Mouse (Mus musculus) midbrain, embryonic 16.5 days (tissue): ENCODE measurements at regions not wholly inside any gene's neighbourhood (a gene's known extent, or its start where the extent isn't known, plus 50 kb on each side); places are given as distances from the start of the nearest gene placed in this dataset.

Source experiments
- ATAC-seq: fragments of 200-750 bp; cut with Nextera tagmentation; 2 replicates; pipeline ENCODE4 v1.8.0; 2017; ENCODE audit warnings: moderate TSS enrichment
- H3K27ac ChIP-seq: fragments of 300-500 bp; sonication (generic); 2 replicates; pipeline ENCODE4 v1.5.1; 2014; ENCODE audit warnings: mild to moderate bottlenecking, low read length, mixed read lengths
- H3K27me3 ChIP-seq: fragments of 300-500 bp; sonication (generic); 2 replicates; pipeline ENCODE4 v1.6.1; 2014; ENCODE audit warnings: low read depth, low read length, mixed read lengths; ENCODE audit not compliant: control insufficient read depth, insufficient read depth
- H3K36me3 ChIP-seq: fragments of 300-500 bp; sonication (generic); 2 replicates; pipeline ENCODE4 v1.6.1; 2014; ENCODE audit warnings: mild to moderate bottlenecking, low read length, moderate library complexity, mixed read lengths; ENCODE audit not compliant: control insufficient read depth, insufficient read depth
- H3K4me1 ChIP-seq: fragments of 300-500 bp; sonication (generic); 2 replicates; pipeline ENCODE4 v1.6.1; 2014; ENCODE audit warnings: mild to moderate bottlenecking, low read length, mixed read lengths; ENCODE audit not compliant: control insufficient read depth, insufficient read depth
- H3K4me2 ChIP-seq: fragments of 300-500 bp; sonication (generic); 2 replicates; pipeline ENCODE4 v1.6.1; 2014; ENCODE audit warnings: mild to moderate bottlenecking, low read length, mixed read lengths
- H3K4me3 ChIP-seq: fragments of 300-500 bp; sonication (generic); 2 replicates; pipeline ENCODE4 v1.5.1; 2014; ENCODE audit warnings: low read depth, mild to moderate bottlenecking, low read length, moderate library complexity, mixed read lengths
- H3K9ac ChIP-seq: fragments of 300-500 bp; sonication (generic); 2 replicates; pipeline ENCODE4 v1.6.1; 2014; ENCODE audit warnings: low read depth, low read length, mixed read lengths
- H3K9me3 ChIP-seq: fragments of 300-500 bp; sonication (generic); replicated peaks from 2 replicates; pipeline ENCODE4 v1.6.1; 2014; ENCODE audit warnings: mild to moderate bottlenecking, low read length, mixed read lengths; ENCODE audit not compliant: control insufficient read depth, poor library complexity, severe bottlenecking
- WGBS: fragments of 180-500 bp; shearing (Covaris S2); extraction: QIAGEN DNeasy Blood & Tissue Kit; methylation state at CpG from one replicate; pipeline ENCODE4 v1.1.7; 2014; 5-methylcytosine and 5-hydroxymethylcytosine counted together

DNA sequence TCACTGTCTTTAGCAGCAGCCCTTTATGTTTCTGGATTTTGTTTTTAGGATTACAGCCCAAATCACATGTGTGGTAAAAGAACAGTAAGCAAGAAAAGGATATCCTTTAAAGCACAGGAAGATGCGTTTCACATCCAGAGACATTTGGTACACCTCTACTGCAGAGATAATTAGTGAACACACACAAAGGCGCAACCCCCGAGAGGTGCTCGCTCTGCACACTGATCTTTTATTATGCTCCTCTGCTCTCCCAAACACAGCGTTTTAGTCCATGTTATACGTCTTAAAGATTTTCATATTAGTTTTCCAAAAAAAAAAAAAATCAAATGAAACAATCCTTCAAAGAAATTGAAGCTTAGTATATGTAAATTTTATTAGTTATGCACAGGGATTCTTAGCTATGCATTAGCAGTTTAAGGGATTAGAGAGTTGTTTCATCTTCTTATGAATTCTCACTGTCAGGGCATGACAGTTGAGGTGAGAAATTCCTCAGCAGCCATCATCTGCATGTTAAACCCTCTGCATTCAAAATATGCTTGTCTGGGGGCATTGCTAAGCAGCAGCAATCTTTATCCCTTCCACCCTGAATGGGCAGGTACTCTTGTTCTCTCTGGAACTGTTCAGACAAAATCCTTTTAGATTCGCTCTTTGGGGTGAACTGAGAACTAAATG is 397.7 kb upstream of the Robo2 start:
- peak; percentile 60; the same call in 1 of the 2 replicates for ATAC-seq
- H3K4me2 ChIP-seq, result no peak overlapping the region
- no peaks in the 10 kb centered on the region for H3K36me3 ChIP-seq
- no peaks in the 10 kb centered on the region for H3K27me3 ChIP-seq
- 0 out of 2 replicates have a peak overlapping the region, but pooled peaks have one; percentile 1 for H3K27ac ChIP-seq
- no peaks in the 10 kb centered on the region for H3K9me3 ChIP-seq
- 26% methylated on average over 7 of the region's 7 CpGs for WGBS
- H3K9ac ChIP-seq, result no peak overlapping the region
- no peak overlapping the region for H3K4me3 ChIP-seq
- peaks cover 4% of the 10 kb centered on the region; the same call in 1 of the 2 replicates for H3K4me1 ChIP-seq

DNA sequence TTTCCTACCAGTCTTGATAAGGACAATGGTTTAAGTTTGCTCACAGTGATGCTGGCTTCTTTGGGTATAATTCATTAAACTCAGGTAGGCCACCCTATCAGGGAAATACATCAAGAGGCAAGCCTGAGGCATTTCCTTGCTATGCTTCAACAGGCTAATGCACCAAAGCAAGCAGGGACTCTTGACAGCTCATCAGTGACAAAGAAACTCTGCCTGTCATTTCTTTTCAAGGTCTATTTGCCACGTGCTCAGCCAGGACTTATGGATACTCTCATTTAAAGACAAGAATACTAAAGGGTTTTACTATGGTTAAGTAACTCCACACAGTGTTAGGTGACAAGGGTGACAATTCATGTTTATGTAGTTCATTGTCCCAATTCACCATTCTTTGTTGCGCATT is 395.1 kb upstream of the Robo2 start:
- Histone ChIP-seq H3K9ac (no peak overlapping the region), H3K4me2 (no peak overlapping the region), H3K27ac (no peak overlapping the region), H3K27me3 (no peaks in the 10 kb centered on the region), H3K9me3 (no peaks in the 10 kb centered on the region), H3K4me3 (no peak overlapping the region), H3K4me1 (peaks cover 4% of the 10 kb centered on the region; the same call in 1 of the 2 replicates), H3K36me3 (no peaks in the 10 kb centered on the region)
- 31% methylated on average over 2 of the region's 2 CpGs for WGBS
- ATAC-seq, result no peak

DNA sequence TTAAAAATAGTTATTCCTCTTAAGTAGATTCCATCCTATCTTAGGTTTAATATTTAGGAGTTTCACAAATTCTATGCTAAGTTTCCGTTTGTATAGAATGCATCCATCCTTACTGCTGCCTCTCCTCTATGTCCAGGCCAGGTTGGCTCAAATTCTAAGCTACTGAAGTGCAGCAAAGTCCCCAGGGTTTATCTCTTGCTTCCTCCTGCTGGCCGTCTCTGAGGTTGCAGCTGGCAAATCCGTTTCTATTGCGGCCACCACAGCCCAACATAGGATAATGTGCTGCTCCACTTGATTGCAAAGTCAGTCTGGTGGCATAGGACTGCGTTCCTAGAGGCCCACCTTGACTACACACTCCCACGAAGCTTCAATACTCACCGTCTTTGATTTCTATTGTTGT is 389.7 kb upstream of the Robo2 start:
- no peak overlapping the region for H3K4me3 ChIP-seq
- peak; percentile 56 for ATAC-seq
- WGBS, result 16% methylated on average over 7 of the region's 7 CpGs

DNA sequence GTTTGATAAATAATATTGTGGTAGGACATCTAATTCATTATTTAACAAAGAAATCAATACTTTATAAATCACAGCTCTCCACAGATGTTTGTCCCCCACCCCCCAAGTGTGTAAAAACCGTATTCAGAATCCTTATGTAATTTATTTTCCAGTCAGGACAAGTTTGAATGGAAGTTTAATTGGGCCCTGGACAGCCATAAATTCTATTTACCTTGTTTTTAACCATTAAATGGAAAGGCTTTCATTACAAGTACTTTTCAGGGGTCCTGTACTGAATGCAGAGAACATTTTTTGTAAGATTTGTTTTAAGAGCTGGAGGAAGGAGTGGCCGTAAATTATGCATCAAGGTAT is 384.7 kb upstream of the Robo2 start:
- no peak for ATAC-seq
- H3K9ac ChIP-seq, result no peak overlapping the region
- WGBS, result 71% methylated on average over 2 of the region's 2 CpGs
- no peak overlapping the region for H3K27ac ChIP-seq
- H3K4me1 ChIP-seq, result no peaks in the 10 kb centered on the region
- no peak overlapping the region for H3K4me2 ChIP-seq
- no peak overlapping the region for H3K4me3 ChIP-seq
- no peaks in the 10 kb centered on the region for H3K36me3 ChIP-seq
- H3K27me3 ChIP-seq, result no peaks in the 10 kb centered on the region
- no peaks in the 10 kb centered on the region for H3K9me3 ChIP-seq

More for the DNA sequence above, 389.7 kb upstream of the Robo2 start:
- H3K4me2 ChIP-seq, result no peak overlapping the region
- no peak overlapping the region for H3K27ac ChIP-seq
- no peaks in the 10 kb centered on the region for H3K27me3 ChIP-seq
- H3K36me3 ChIP-seq, result no peaks in the 10 kb centered on the region
- H3K9me3 ChIP-seq, result no peaks in the 10 kb centered on the region
- H3K9ac ChIP-seq, result no peak overlapping the region
- no peaks in the 10 kb centered on the region for H3K4me1 ChIP-seq

DNA sequence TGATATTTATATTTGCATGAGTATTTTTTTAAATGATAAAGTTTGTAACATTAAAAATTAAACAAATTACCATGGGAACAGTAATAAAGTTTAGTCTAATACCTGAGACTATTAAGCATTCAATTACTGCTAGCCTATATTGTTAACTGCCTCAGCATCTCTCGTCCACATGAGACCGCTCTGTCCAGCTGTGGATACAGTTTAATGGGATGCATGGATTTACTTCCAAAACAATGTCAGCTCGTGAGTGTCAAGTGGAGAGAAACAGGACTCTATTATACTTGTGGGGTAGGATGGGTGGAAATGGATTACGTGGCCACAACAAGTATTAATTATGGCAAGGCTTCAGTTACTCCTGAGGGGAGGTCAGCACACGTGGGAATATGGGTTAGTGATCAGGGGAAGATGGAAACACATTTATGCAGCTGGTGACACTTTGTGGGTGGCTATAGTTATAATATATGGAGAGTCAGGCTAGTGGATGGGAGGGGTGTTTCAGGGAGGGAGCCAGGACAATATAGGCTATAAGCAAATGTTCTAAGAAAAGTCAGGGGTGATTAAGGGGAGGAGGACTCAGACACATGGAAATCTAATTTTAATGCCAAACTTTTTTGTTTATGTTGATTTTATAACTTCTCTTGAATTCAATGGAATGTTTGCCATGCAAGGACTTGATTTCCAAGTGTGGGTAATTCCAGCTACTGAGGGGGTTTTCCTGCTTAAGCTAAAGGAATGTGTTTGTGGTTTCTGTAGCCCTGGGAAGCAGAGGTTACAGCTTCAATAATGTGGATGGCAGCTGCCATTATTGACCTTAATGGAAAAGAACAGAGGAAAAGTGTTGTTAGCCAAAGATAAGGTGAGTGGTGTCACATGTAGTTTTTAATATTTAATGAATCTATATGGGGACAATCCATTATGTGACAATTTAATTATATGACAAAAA is 384.0 kb upstream of the Robo2 start:
- no peaks in the 10 kb centered on the region for H3K36me3 ChIP-seq
- no peaks in the 10 kb centered on the region for H3K27me3 ChIP-seq
- no peaks in the 10 kb centered on the region for H3K4me1 ChIP-seq
- 53% methylated on average over 5 of the region's 5 CpGs for whole genome bisulfite sequencing
- H3K9me3 ChIP-seq, result no peaks in the 10 kb centered on the region
- ATAC-seq, result no peak
- H3K4me2 ChIP-seq, result no peak overlapping the region
- no peak overlapping the region for H3K9ac ChIP-seq
- H3K27ac ChIP-seq, result no peak overlapping the region
- H3K4me3 ChIP-seq, result no peak overlapping the region

DNA sequence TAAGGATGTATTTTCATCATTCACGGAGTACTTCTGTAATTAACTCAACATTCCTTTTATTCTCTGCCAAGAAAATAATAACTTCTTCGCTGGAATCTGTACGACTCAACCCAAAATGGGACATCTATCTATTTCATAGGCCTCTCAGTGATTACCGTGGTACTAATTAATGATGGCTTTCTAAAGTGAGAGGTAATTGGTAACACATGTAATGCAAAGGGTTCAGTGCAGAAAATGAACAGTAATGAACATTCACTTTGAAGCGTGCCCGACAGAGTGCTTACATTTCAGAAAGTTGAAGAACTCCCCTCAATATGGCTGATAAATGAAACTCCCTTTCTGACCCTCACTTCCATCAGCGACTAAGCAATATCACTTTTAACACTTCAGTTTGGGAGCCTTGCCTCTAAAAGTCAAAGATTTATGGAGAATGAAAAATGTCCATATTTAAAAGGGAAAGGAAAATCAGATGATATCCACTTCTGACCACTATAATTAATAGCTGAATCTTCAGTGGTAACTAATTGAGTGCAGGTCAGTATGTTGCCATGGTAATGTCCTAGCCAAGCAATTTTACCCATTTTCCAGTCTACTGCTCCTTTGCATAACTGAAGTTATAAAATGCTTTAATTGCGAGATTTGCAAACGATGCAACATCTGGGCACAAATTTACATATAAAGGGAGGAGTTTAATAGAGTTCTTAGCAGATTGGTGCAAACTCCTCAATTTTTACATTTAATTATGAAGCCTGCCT is 373.9 kb upstream of the Robo2 start:
- Histone ChIP-seq H3K4me3 (no peak overlapping the region), H3K9me3 (no peaks in the 10 kb centered on the region), H3K4me2 (no peak overlapping the region), H3K4me1 (no peaks in the 10 kb centered on the region), H3K27ac (no peak overlapping the region), H3K9ac (no peak overlapping the region), H3K27me3 (no peaks in the 10 kb centered on the region), H3K36me3 (no peaks in the 10 kb centered on the region)
- no peak for ATAC-seq
- WGBS, result 77% methylated on average over 9 of the region's 9 CpGs

DNA sequence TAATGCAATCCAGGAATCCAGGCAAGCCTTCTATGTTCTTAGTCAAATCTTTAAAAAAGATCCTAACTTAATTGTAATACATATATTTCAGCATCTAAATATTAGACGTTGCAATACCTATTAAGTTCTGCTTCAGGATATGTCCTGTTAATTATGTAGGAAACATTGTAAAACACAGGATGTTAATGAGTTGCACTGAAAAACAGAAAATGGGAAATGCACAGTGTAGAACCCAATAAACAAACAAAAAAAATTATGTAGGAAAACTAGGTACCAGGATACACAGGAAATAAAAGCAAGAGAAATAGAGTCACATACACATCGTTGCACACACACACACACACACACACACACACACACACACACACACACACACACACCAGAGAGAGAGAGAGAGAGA is 368.8 kb upstream of the Robo2 start:
- no peaks in the 10 kb centered on the region for H3K9me3 ChIP-seq
- H3K4me2 ChIP-seq, result no peak overlapping the region
- H3K4me3 ChIP-seq, result no peak overlapping the region
- 86% methylated on average over 2 of the region's 2 CpGs for WGBS
- no peak overlapping the region for H3K9ac ChIP-seq
- no peak for ATAC-seq
- no peaks in the 10 kb centered on the region for H3K4me1 ChIP-seq
- no peak overlapping the region for H3K27ac ChIP-seq
- no peaks in the 10 kb centered on the region for H3K27me3 ChIP-seq
- no peaks in the 10 kb centered on the region for H3K36me3 ChIP-seq

DNA sequence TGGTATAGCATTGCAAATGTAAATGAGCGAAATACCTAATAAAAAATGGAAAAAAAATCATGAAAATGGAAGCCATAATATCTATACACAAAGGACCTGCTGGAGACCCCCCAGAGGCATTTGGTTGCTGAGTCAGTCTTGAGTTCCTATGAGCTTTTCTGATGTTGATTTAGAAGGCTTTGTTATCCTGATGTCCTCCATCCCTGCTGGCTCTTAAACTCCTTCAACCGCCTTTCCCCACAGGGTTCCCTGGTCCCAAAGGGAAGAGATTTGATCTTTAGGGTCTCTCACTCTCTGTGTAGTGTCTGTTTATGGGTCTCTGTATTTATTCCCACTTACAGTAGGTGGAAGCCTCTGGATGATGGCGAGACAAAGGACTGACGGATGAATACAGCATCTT is 356.6 kb upstream of the Robo2 start:
- no peaks in the 10 kb centered on the region for H3K9me3 ChIP-seq
- no peak overlapping the region for H3K4me3 ChIP-seq
- no peaks in the 10 kb centered on the region for H3K4me1 ChIP-seq
- H3K36me3 ChIP-seq, result no peaks in the 10 kb centered on the region
- H3K27me3 ChIP-seq, result no peaks in the 10 kb centered on the region
- no peak for ATAC-seq
- no peak overlapping the region for H3K9ac ChIP-seq
- WGBS, result 88% methylated on average over 4 of the region's 4 CpGs
- H3K27ac ChIP-seq, result no peak overlapping the region
- no peak overlapping the region for H3K4me2 ChIP-seq
